Mouse (Mus musculus) small intestine, adult 2 months (tissue): Measurements from ENCODE around the gene Chek2. TPM values are rescaled to one million over a fixed set of nuclear protein-coding genes. Genes with fewer than 3 reads are reported as not detected.

Source experiments
- H3K27ac ChIP-seq: fragments of 200-500 bp; 2 replicates; pipeline ENCODE4 v1.5.1; 2012; ENCODE audit warnings: low read depth, low read length, control low read depth, inconsistent platforms; ENCODE audit not compliant: insufficient read depth
- H3K27me3 ChIP-seq: fragments of 200-500 bp; 2 replicates; pipeline ENCODE4 v1.6.1; 2012; ENCODE audit warnings: mild to moderate bottlenecking, moderate library complexity, low read length, inconsistent platforms; ENCODE audit not compliant: control insufficient read depth, insufficient read depth
- H3K36me3 ChIP-seq: fragments of 200-500 bp; 2 replicates; pipeline ENCODE4 v1.6.1; 2012; ENCODE audit warnings: mild to moderate bottlenecking, low read length, control low read depth, inconsistent platforms; ENCODE audit not compliant: control insufficient read depth, insufficient read depth
- H3K4me1 ChIP-seq: fragments of 200-500 bp; 2 replicates; pipeline ENCODE4 v1.6.1; 2012; ENCODE audit warnings: low read length, inconsistent platforms, mixed read lengths; ENCODE audit not compliant: control insufficient read depth, insufficient read depth, insufficient read length
- H3K4me3 ChIP-seq: fragments of 200-500 bp; 2 replicates; pipeline ENCODE4 v1.5.1; 2012; ENCODE audit warnings: low read depth, mild to moderate bottlenecking, control low read depth, inconsistent platforms, low read length, moderate library complexity
- CTCF ChIP-seq: fragments of 200-500 bp; IDR thresholded peaks from 2 replicates; pipeline ENCODE4 v1.5.1; 2012; ENCODE audit warnings: low read depth, mild to moderate bottlenecking, control low read depth, inconsistent platforms, low read length, moderate library complexity, mixed read lengths; ENCODE audit not compliant: insufficient replicate concordance, insufficient read length; ENCODE audit errors: extremely low read depth
- POLR2A ChIP-seq: fragments of 200-500 bp; IDR thresholded peaks from 2 replicates; pipeline ENCODE4 v1.6.1; 2012; ENCODE audit warnings: low read depth, mild to moderate bottlenecking, control low read depth, inconsistent platforms, low read length, moderate library complexity
- WGBS: fragments of 180-500 bp; shearing (Covaris S2); methylation state at CpG from one replicate; pipeline ENCODE4 v1.1.7; 2018; 5-methylcytosine and 5-hydroxymethylcytosine counted together
- polyA plus RNA-seq: library from polyadenylated mRNA; depleted of rRNA; stranded (reverse); fragments of >200 nt; gene quantifications from 2 replicates; pipeline ENCODE4 v1.2.3, GENCODE M21; 2012; rRNA removed

The Chek2 gene
- polyA plus RNA-seq = 1.7 and 4.3 TPM in 2 replicates

DNA sequence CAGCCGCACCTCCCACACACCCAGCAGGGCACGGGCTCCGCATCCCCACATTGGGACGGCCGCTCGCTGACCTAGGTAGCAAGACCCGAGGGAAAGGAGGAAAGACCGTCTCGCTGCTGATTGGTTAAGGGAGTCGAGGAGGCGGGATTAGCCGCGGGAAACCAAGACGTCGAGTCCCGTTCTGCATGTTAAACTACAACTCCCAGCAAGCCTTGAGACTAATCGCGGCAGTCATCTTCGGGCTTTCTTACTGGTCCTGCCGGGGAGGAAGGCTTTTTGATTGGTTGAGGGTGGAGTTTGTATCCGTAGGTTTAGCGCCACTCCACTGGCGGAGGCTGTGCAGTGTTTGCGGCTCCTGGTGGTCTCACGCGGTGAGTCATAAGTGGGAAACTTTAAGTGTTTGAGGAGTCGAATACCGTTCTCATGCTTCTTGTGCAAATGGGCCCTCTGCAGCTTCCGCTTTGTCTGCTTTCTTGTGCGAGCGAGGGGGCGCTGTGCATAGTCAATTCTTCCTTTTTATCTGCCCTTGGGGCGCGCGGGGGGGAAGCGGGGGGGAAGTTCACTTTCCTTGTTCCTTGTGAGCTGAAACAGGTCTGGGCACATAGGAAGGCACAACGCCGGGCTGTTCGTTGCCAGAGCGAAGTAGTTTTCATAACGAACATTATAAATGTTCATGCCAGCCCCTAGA lies at the start of gene Chek2, which contains the start of gene Hscb:
Chek2 (plus strand) TSS at position 302 of the 688 bp plus-strand sequence.
Hscb (minus strand) TSS at position 100 of the 688 bp plus-strand sequence.
- Histone ChIP-seq H3K36me3 (peaks cover 1% of the 10 kb centered on the region; the same call in 1 of the 2 replicates), H3K4me1 (no peaks in the 10 kb centered on the region; the same call in 1 of the 2 replicates), H3K4me3 (peak within 1 kb of the TSS; percentile 89), H3K27me3 (no peaks in the 10 kb centered on the region), H3K27ac (peak within 1 kb of the TSS; percentile 73)
- peak; percentile 68; the same call in 1 of the 2 replicates for TF ChIP-seq CTCF
- peak; percentile 75 for TF ChIP-seq POLR2A
- under 1% methylated on average over 41 of the region's 41 CpGs for WGBS

- no peak for TF ChIP-seq POLR2A
- TF ChIP-seq CTCF = no peak
- Histone ChIP-seq H3K4me1 (peaks cover 7% of the 10 kb centered on the region; the same call in 1 of the 2 replicates), H3K27me3 (no peaks in the 10 kb centered on the region), H3K4me3 (no peak overlapping the region), H3K36me3 (peaks cover 72% of the 10 kb centered on the region), H3K27ac (no peak overlapping the region)
- WGBS = 88% methylated on average over 7 of the region's 7 CpGs
Observed at GRCm38 (mm10) chr5:110794363-110794762, 45.4 kb upstream of the Chek2 start.

GRCm38 (mm10) chr5:110797696-110798095 lies 42.1 kb upstream of the Chek2 start:
- 33% methylated on average over 4 of the region's 4 CpGs for WGBS
- TF ChIP-seq CTCF = no peak
- TF ChIP-seq POLR2A = no peak
- Histone ChIP-seq H3K27ac (no peak overlapping the region), H3K4me1 (peaks cover 11% of the 10 kb centered on the region; the same call in 1 of the 2 replicates), H3K27me3 (no peaks in the 10 kb centered on the region), H3K36me3 (peaks cover 42% of the 10 kb centered on the region), H3K4me3 (no peak overlapping the region)

DNA sequence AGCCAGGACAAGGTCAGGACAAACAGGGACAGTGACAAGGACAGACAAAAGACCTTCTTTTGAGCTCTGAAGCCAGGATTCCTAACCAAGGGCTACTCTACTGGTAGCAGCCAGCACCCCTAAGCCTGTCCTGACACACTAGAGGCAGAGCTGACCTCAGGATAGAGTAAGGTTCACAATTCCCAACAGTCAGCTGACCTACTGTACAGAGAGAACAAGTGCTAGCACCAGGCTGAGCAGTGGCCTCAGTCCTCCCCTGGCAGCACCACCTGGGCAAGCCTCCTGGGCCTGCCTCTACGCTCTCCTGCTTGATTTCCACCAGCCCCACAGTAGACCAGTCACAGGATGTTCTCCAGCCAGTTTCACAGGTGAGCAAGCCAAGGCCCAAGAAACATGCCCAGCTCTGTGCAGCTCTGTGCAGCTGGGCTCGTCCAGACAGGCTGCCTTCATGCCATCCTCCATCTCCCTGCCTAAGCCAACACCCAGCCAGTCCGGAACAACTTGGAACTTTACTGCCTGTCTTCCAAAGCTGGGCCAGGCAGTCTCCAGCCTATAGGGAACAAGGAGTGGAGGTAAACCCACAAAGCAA lies 38.6 kb upstream of the Chek2 start:
- Histone ChIP-seq H3K27ac (no peak overlapping the region), H3K4me1 (peaks cover 11% of the 10 kb centered on the region; the same call in 1 of the 2 replicates), H3K4me3 (no peak overlapping the region), H3K27me3 (no peaks in the 10 kb centered on the region), H3K36me3 (peaks cover 12% of the 10 kb centered on the region)
- 71% methylated on average over 3 of the region's 3 CpGs for WGBS
- TF ChIP-seq POLR2A = no peak
- TF ChIP-seq CTCF = no peak

GRCm38 (mm10) chr5:110802186-110802585 lies 37.6 kb upstream of the Chek2 start:
- H3K4me1 ChIP-seq = peaks cover 11% of the 10 kb centered on the region; the same call in 1 of the 2 replicates
- 49% methylated on average over 4 of the region's 4 CpGs for WGBS
- H3K36me3 ChIP-seq = peaks cover 9% of the 10 kb centered on the region
- TF ChIP-seq POLR2A (no peak), CTCF (no peak)
- no peak overlapping the region for H3K27ac ChIP-seq
- H3K4me3 ChIP-seq = no peak overlapping the region
- no peaks in the 10 kb centered on the region for H3K27me3 ChIP-seq

DNA sequence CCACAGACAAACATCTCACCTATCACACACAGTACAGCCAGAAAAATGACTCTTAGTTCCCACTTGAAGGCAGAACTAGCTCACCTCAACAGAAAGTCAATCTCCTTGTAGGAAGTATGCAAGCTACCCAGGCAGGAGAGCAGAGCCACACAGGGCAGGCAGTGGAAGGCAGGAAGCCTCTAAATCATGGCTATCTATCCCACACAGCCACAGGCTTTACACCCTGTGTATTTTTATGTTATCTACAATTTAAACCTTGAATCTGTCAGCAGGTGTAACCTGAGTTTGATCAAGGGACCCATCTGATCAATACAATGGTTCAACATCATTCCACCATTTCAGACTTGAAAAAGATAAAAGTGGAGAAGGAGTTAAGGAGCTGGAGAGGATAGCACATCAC lies 37.0 kb upstream of the Chek2 start:
- TF ChIP-seq CTCF (no peak), POLR2A (no peak)
- Histone ChIP-seq H3K27ac (no peak overlapping the region), H3K27me3 (no peaks in the 10 kb centered on the region), H3K4me1 (peaks cover 10% of the 10 kb centered on the region; the same call in 1 of the 2 replicates), H3K36me3 (peaks cover 8% of the 10 kb centered on the region), H3K4me3 (no peak overlapping the region)

- peaks cover 15% of the 10 kb centered on the region for H3K4me1 ChIP-seq
- TF ChIP-seq CTCF = no peak
- TF ChIP-seq POLR2A = no peak
- WGBS = 73% methylated on average over 7 of the region's 7 CpGs
- peaks cover 1% of the 10 kb centered on the region; the same call in 1 of the 2 replicates for H3K36me3 ChIP-seq
- no peak overlapping the region for H3K4me3 ChIP-seq
- no peaks in the 10 kb centered on the region for H3K27me3 ChIP-seq
- no peak overlapping the region for H3K27ac ChIP-seq
Observed at GRCm38 (mm10) chr5:110804012-110804743, 35.6 kb upstream of the Chek2 start.
